Mouse (Mus musculus) megakaryocyte, embryonic 14.5 days (primary cell): Measurements from ENCODE around the gene Ybx2.

ENCODE experiments used
- FLI1 ChIP-seq: IDR thresholded peaks from 2 replicates; pipeline ENCODE4 v1.6.1; 2012; ENCODE audit warnings: low read length, inconsistent platforms, mixed read lengths
- GATA1 ChIP-seq: IDR thresholded peaks from 3 replicates; pipeline ENCODE4 v1.6.1; 2012; ENCODE audit warnings: mixed read lengths, low read length, inconsistent platforms, borderline replicate concordance

- no peak for TF ChIP-seq GATA1
- no peak for TF ChIP-seq FLI1
Observed at GRCm38 (mm10) chr11:69914917-69915430, 20.6 kb upstream of the Ybx2 start.
